Mouse (Mus musculus): ENCODE data around the gene Bmp4.

Bmp4 gene

GRCm38 (mm10) chr14:46385701-46386477 lies 4.6 kb downstream of the Bmp4 start:
- DNase-seq, result no peak

- DNase-seq, result no peak
Measured at GRCm38 (mm10) chr14:46384946-46385691, 5.3 kb downstream of the Bmp4 start.

DNA sequence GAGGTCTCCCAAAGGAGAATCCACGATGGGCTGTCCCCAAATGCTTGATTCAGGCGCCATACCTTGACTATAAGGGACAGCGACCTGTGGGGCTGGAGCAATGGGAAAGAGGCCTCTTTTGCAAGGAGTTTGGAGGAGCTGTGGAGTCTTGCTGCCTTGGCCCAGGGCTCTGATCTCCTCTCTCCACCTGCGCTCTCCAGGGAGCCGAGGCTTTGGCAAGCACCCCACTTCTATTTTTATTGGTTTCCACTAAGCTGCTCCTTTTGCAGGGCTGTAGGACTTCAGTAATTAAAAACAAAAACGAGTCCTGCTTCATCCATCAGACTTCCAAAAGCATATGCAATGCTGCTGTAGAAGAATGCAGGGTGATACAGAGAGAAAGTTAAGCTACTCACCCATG lies 9.0 kb downstream of the Bmp4 start:
- DNase-seq, result peak; percentile 38

- DNase-seq, result peak; percentile 13
Measured at GRCm38 (mm10) chr14:46380286-46380721, 10.2 kb downstream of the Bmp4 start.

- DNase-seq, result no peak
Measured at GRCm38 (mm10) chr14:46379285-46379684, 11.2 kb downstream of the Bmp4 start, which contains the start of gene Gm15217. Gm15217 (plus strand) TSS chr14:46379414.

DNA sequence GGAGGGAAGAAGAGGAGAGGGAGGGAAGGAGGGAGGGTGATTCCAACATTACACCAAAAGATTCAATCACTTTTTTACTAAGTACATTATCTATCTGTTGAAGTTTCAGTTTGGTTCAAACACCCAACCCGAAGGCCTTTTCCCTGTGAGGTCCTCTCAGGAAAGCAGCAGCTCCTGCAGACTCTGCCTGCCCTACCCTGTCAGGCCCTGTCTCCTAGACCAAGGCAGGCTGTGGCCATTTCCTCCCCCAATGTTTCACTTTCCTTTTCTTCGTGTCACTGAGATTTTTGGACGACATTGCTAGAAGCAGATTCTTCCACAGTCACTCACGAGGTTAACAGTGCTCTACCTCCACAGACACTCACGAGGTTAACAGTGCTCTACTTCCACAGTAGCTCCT lies 14.7 kb downstream of the Bmp4 start:
- DNase-seq, result no peak

DNA sequence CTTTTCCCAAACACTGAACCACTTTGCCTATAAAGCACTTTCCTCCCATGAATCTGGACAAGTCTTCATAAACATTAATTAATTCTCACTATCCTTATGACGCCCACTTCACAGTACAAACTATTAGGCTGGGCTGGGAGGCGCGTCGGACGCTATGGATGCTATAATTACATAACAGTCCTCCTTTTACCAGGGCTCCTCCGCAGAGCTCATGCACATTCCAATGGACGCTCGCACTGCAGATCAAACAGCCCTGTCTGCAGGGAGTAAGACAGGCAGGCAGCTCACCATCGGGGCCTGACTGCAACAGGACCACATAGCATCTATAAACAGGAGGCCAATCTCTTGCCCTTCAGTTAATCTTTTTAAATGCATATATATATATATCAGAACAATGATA lies 18.0 kb downstream of the Bmp4 start:
- no peak for DNase-seq

DNA sequence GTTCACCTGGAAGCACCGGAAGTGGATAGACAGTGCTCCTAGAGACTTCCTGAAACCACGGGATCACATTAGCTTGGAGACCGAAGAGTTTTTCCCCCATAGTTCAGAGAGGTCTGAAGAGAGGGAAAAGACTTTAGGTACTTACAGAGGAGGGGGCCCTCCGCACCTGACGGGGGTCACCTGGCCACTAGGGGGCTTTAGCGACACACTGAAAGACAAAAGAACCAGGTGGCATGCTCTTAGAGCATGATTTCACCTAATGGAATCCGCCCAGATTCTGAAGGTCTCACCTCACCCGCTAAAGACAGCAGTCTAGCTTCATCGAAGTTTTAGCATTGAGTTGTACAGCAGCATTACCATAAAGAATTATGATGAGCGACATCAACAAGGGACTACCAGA lies 27.3 kb downstream of the Bmp4 start:
- no peak for DNase-seq

- DNase-seq, result no peak
Measured at GRCm38 (mm10) chr14:46357696-46358095, 32.8 kb downstream of the Bmp4 start.

GRCm38 (mm10) chr14:46357286-46357685 lies 33.2 kb downstream of the Bmp4 start:
- DNase-seq, result no peak

DNA sequence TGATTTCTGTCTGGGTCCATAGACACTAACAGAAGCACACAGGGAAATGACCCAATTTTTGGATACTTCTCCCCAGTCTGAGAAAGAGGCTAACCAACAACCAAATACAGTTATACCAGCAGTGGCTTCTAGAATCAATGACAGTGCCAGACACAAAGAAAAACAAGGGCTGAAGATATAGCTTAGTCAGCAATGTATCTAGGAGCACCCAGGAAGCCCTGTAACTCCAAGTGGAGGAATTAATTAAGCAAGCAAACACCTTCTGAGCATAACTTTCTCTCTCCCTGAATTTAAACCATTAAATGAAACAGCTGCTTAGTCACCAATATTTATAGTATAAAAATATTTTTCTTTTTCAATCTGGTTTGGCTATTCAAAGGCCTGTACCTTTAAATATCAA lies 45.7 kb downstream of the Bmp4 start:
- DNase-seq, result no peak

- no peak for DNase-seq
Measured at GRCm38 (mm10) chr14:46338801-46339200, 51.7 kb downstream of the Bmp4 start.
